Mouse (Mus musculus) MEL (cell line): Measurements from ENCODE around the gene Nav1.

ENCODE experiments used
- BHLHE40 ChIP-seq: IDR thresholded peaks from 2 replicates; pipeline ENCODE4 v1.6.1; 2012; ENCODE audit warnings: low read depth, mild to moderate bottlenecking, inconsistent platforms, low read length, improper control_type of control experiment, borderline replicate concordance
- CTCF ChIP-seq, 3 experiments: IDR thresholded peaks in 2 of 3; conservative IDR thresholded peaks in 1 of 3; 2 replicates each; pipeline ENCODE4 v1.5.1; 2011 to 2012; ENCODE audit warnings: low read length in 3 of 3, low read depth in 2 of 3, mild to moderate bottlenecking in 2 of 3, improper control_type of control experiment in 1 of 3, inconsistent platforms in 1 of 3, mixed read lengths in 1 of 3, moderate library complexity in 1 of 3; ENCODE audit not compliant: control insufficient read depth in 1 of 3, insufficient read depth in 1 of 3, poor library complexity in 1 of 3, severe bottlenecking in 1 of 3
- E2F4 ChIP-seq: IDR thresholded peaks from 2 replicates; pipeline ENCODE4 v1.6.1; 2011; ENCODE audit warnings: low read depth, low read length, improper control_type of control experiment, borderline replicate concordance
- MAZ ChIP-seq: IDR thresholded peaks from 2 replicates; pipeline ENCODE4 v1.6.1; 2012; ENCODE audit warnings: low read depth, mild to moderate bottlenecking, inconsistent platforms, low read length, improper control_type of control experiment
- POLR2A ChIP-seq, 2 experiments: IDR thresholded peaks; 2 replicates each; pipeline ENCODE4 v1.6.1; 2011 to 2012; ENCODE audit warnings: low read length in 2 of 2, mild to moderate bottlenecking in 2 of 2, control low read depth in 1 of 2, improper control_type of control experiment in 1 of 2, low read depth in 1 of 2, moderate library complexity in 1 of 2; ENCODE audit not compliant: control insufficient read depth in 1 of 2, insufficient read depth in 1 of 2, poor library complexity in 1 of 2
- POLR2AphosphoS5 ChIP-seq: IDR thresholded peaks from 2 replicates; pipeline ENCODE4 v1.6.1; 2012; ENCODE audit warnings: low read depth, borderline replicate concordance, mild to moderate bottlenecking, inconsistent platforms, low read length, moderate library complexity, mixed read lengths
- TAL1 ChIP-seq: IDR thresholded peaks from 2 replicates; pipeline ENCODE4 v1.6.1; 2012; ENCODE audit warnings: mild to moderate bottlenecking, inconsistent platforms, low read length, moderate library complexity, mixed read lengths
- ZC3H11A ChIP-seq: IDR thresholded peaks from 2 replicates; pipeline ENCODE4 v1.6.1; 2012; ENCODE audit warnings: low read depth, mild to moderate bottlenecking, inconsistent platforms, low read length, improper control_type of control experiment

GRCm38 (mm10) chr1:135536326-135536725 lies 70.8 kb downstream of the Nav1 start:
- no peak for TF ChIP-seq TAL1
- no peak for TF ChIP-seq CTCF (IDR thresholded peaks at IDR 0.05 in 2 of 3, conservative IDR thresholded peaks at IDR 0.05 in 1 of 3; ENCODE audit: control insufficient read depth in 1 of 3, insufficient read depth in 1 of 3, low read depth in 2 of 3, low read length in 3 of 3, poor library complexity in 1 of 3, severe bottlenecking in 1 of 3)
- TF ChIP-seq ZC3H11A: no peak
- TF ChIP-seq POLR2AphosphoS5: no peak
- no peak for TF ChIP-seq E2F4
- no peak for TF ChIP-seq POLR2A (IDR thresholded peaks at IDR 0.05; ENCODE audit: control insufficient read depth in 1 of 2, insufficient read depth in 1 of 2, low read depth in 1 of 2, low read length in 2 of 2, poor library complexity in 1 of 2)
- TF ChIP-seq MAZ: no peak
- TF ChIP-seq BHLHE40: no peak
